Mouse (Mus musculus): ENCODE data around the gene Ankar. TPM values are rescaled to one million over a fixed set of nuclear protein-coding genes. Genes with fewer than 3 reads are reported as not detected.

The Ankar gene
- total and polyA plus RNA-seq, 3 experiments, result 0.05 TPM; not detected in 2

- H3K36me3 ChIP-seq (replicated peaks), result no peaks in the 10 kb centered on the region
- DNase-seq (ENCODE audit: low spot score), result no peak
- H3K27me3 ChIP-seq (ENCODE audit: insufficient read depth, low read length), result peaks cover 15% of the 10 kb centered on the region
- H3K4me3 ChIP-seq (ENCODE audit: low read depth, low read length), result no peak overlapping the region
- TF ChIP-seq GATA2 (IDR thresholded peaks at IDR 0.05; ENCODE audit: borderline replicate concordance, low read depth, low read length) (no peak), GATA1 (IDR thresholded peaks at IDR 0.05; ENCODE audit: borderline replicate concordance, low read length) (no peak), CTCF (IDR thresholded peaks at IDR 0.05; ENCODE audit: low read depth, low read length) (no peak), TAL1 (conservative IDR thresholded peaks at IDR 0.05; ENCODE audit: low read depth, low read length) (no peak), POLR2AphosphoS5 (IDR thresholded peaks at IDR 0.05; ENCODE audit: insufficient replicate concordance, low read depth, low read length) (no peak)
- ATAC-seq (ENCODE audit: extremely low read depth, insufficient number of reproducible peaks, low FRiP score, poor library complexity, severe bottlenecking), result no peak
- H3K9me3 ChIP-seq (replicated peaks), result no peaks in the 10 kb centered on the region
- no peaks in the 10 kb centered on the region for H3K4me1 ChIP-seq (ENCODE audit: insufficient read depth, low read depth, low read length)
These were observed 1.7 kb downstream of the Ankar start for GRCm38 (mm10) chr1:72698651-72699050.

GRCm38 (mm10) chr1:72696256-72696655 is 4.1 kb downstream of the Ankar start:
- Histone ChIP-seq H3K4me1 (ENCODE audit: insufficient read depth, low read depth, low read length) (no peaks in the 10 kb centered on the region), H3K27me3 (ENCODE audit: insufficient read depth, low read length) (peaks cover 14% of the 10 kb centered on the region), H3K9me3 (replicated peaks) (no peaks in the 10 kb centered on the region), H3K4me3 (ENCODE audit: low read depth, low read length) (no peak overlapping the region), H3K36me3 (replicated peaks) (no peaks in the 10 kb centered on the region)
- DNase-seq (ENCODE audit: low spot score) (no peak), ATAC-seq (ENCODE audit: extremely low read depth, insufficient number of reproducible peaks, low FRiP score, poor library complexity, severe bottlenecking) (no peak)
- TF ChIP-seq POLR2AphosphoS5 (IDR thresholded peaks at IDR 0.05; ENCODE audit: insufficient replicate concordance, low read depth, low read length), result no peak
- TF ChIP-seq GATA2 (IDR thresholded peaks at IDR 0.05; ENCODE audit: borderline replicate concordance, low read depth, low read length), result no peak
- TF ChIP-seq CTCF (IDR thresholded peaks at IDR 0.05; ENCODE audit: low read depth, low read length), result no peak
- TF ChIP-seq TAL1 (conservative IDR thresholded peaks at IDR 0.05; ENCODE audit: low read depth, low read length), result no peak
- TF ChIP-seq GATA1 (IDR thresholded peaks at IDR 0.05; ENCODE audit: borderline replicate concordance, low read length), result no peak

- no peaks in the 10 kb centered on the region for H3K36me3 ChIP-seq (replicated peaks)
- no peaks in the 10 kb centered on the region for H3K4me1 ChIP-seq (ENCODE audit: insufficient read depth, low read depth, low read length)
- H3K27me3 ChIP-seq (ENCODE audit: insufficient read depth, low read length), result no peaks in the 10 kb centered on the region; the same call in 1 of the 2 replicates
- H3K4me3 ChIP-seq (ENCODE audit: low read depth, low read length), result no peak overlapping the region
- no peaks in the 10 kb centered on the region for H3K9me3 ChIP-seq (replicated peaks)
- TF ChIP-seq POLR2AphosphoS5 (IDR thresholded peaks at IDR 0.05; ENCODE audit: insufficient replicate concordance, low read depth, low read length), result no peak
- no peak for TF ChIP-seq TAL1 (conservative IDR thresholded peaks at IDR 0.05; ENCODE audit: low read depth, low read length)
- no peak for TF ChIP-seq GATA2 (IDR thresholded peaks at IDR 0.05; ENCODE audit: borderline replicate concordance, low read depth, low read length)
- no peak for TF ChIP-seq GATA1 (IDR thresholded peaks at IDR 0.05; ENCODE audit: borderline replicate concordance, low read length)
- no peak for TF ChIP-seq CTCF (IDR thresholded peaks at IDR 0.05; ENCODE audit: low read depth, low read length)
- ATAC-seq (ENCODE audit: extremely low read depth, insufficient number of reproducible peaks, low FRiP score, poor library complexity, severe bottlenecking) (no peak), DNase-seq (ENCODE audit: low spot score) (no peak)
These were observed 27.3 kb downstream of the Ankar start for GRCm38 (mm10) chr1:72673070-72673469.

GRCm38 (mm10) chr1:72640658-72641410 is 59.5 kb downstream of the Ankar start:
- H3K36me3 ChIP-seq (replicated peaks), result no peaks in the 10 kb centered on the region
- H3K4me1 ChIP-seq (ENCODE audit: insufficient read depth, low read depth, low read length), result no peaks in the 10 kb centered on the region
- H3K27me3 ChIP-seq (ENCODE audit: insufficient read depth, low read length), result peaks cover 11% of the 10 kb centered on the region
- no peaks in the 10 kb centered on the region for H3K9me3 ChIP-seq (replicated peaks)
- ATAC-seq (ENCODE audit: extremely low read depth, insufficient number of reproducible peaks, low FRiP score, poor library complexity, severe bottlenecking) (no peak; the same call in 1 of the 2 replicates), DNase-seq (ENCODE audit: low spot score) (no peak)
- no peak for TF ChIP-seq GATA2 (IDR thresholded peaks at IDR 0.05; ENCODE audit: borderline replicate concordance, low read depth, low read length)
- no peak overlapping the region for H3K4me3 ChIP-seq (ENCODE audit: low read depth, low read length)

GRCm38 (mm10) chr1:72635221-72635620 is 65.2 kb downstream of the Ankar start:
- ATAC-seq (ENCODE audit: extremely low read depth, insufficient number of reproducible peaks, low FRiP score, poor library complexity, severe bottlenecking), result no peak
- peaks cover 37% of the 10 kb centered on the region for H3K36me3 ChIP-seq (replicated peaks)
- DNase-seq (ENCODE audit: low spot score), result no peak
- TF ChIP-seq POLR2AphosphoS5 (IDR thresholded peaks at IDR 0.05; ENCODE audit: insufficient replicate concordance, low read depth, low read length) (no peak), TAL1 (conservative IDR thresholded peaks at IDR 0.05; ENCODE audit: low read depth, low read length) (no peak), GATA2 (IDR thresholded peaks at IDR 0.05; ENCODE audit: borderline replicate concordance, low read depth, low read length) (no peak), CTCF (IDR thresholded peaks at IDR 0.05; ENCODE audit: low read depth, low read length) (no peak), GATA1 (IDR thresholded peaks at IDR 0.05; ENCODE audit: borderline replicate concordance, low read length) (no peak)
- H3K4me3 ChIP-seq (ENCODE audit: low read depth, low read length), result no peak overlapping the region
- H3K4me1 ChIP-seq (ENCODE audit: insufficient read depth, low read depth, low read length), result no peaks in the 10 kb centered on the region
- H3K9me3 ChIP-seq (replicated peaks), result no peaks in the 10 kb centered on the region
- peaks cover 5% of the 10 kb centered on the region; the same call in 1 of the 2 replicates for H3K27me3 ChIP-seq (ENCODE audit: insufficient read depth, low read length)

- Histone ChIP-seq H3K36me3 (replicated peaks) (peaks cover 97% of the 10 kb centered on the region), H3K4me3 (ENCODE audit: low read depth, low read length) (no peak overlapping the region), H3K9me3 (replicated peaks) (no peaks in the 10 kb centered on the region), H3K4me1 (ENCODE audit: insufficient read depth, low read depth, low read length) (no peaks in the 10 kb centered on the region), H3K27me3 (ENCODE audit: insufficient read depth, low read length) (no peaks in the 10 kb centered on the region)
- DNase-seq (ENCODE audit: low spot score) (no peak), ATAC-seq (ENCODE audit: extremely low read depth, insufficient number of reproducible peaks, low FRiP score, poor library complexity, severe bottlenecking) (no peak)
- TF ChIP-seq GATA2 (IDR thresholded peaks at IDR 0.05; ENCODE audit: borderline replicate concordance, low read depth, low read length) (no peak), GATA1 (IDR thresholded peaks at IDR 0.05; ENCODE audit: borderline replicate concordance, low read length) (no peak)
These were observed 88.2 kb downstream of the Ankar start for GRCm38 (mm10) chr1:72612172-72612571.

All from G1E (cell line).